Mouse (Mus musculus): ENCODE results near the gene Fgf23.

Gene Fgf23

DNA sequence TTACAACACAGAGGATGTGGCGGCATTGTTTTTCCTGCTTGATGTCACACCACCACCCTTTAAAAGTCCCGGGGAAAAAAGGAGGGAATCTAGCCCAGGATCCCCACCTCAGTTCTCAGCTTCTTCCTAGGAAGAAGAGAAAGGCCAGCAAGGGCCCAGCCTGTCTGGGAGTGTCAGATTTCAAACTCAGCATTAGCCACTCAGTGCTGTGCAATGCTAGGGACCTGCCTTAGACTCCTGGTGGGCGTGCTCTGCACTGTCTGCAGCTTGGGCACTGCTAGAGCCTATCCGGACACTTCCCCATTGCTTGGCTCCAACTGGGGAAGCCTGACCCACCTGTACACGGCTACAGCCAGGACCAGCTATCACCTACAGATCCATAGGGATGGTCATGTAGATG is at the start of gene Fgf23:
TSS of gene Fgf23 (plus strand) at position 86 of the 400 bp plus-strand sequence.
- DNase-seq (ENCODE audit: low spot score in 2 of 2), result no peak

DNA sequence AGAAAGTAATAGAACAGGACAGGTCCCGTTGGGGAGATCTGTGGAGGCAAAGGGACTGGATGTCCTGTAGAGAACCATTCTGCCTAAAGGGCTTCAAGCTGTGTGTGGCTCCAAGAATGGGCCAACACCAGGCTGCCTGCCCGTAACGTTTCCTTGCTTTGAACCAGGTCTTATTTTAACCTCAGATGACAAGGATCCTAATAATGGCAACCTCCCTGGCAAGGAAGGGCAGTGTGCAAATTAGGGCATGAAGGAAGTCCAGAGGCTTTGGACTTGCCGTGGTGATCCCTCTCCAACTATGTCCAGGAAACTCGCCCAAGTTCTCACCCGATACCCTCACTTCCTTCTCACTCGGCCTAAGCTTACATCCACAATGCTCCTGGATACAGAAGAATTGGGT is 47.9 kb upstream of the Fgf23 start:
- DNase-seq (ENCODE audit: low spot score in 2 of 2), result no peak

DNA sequence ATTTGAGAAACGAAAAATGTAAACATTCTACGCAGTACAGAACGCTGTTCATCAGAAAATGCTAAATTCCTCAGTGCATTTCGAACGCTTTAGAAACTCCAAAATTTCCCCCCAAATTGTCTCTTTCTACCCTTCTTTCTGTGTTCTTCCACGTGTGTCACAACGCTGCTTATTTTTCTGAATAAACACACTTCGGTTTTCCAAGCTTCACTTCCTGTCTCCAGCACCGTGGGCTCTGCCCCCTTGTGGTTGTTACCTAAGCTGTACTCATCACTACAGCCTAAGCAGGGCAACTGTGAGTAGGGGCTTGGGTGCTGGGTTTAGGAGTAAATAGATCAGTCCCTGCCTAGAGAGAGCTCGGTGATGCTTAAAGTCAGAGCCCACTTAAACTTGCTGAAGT is 37.9 kb upstream of the Fgf23 start:
- DNase-seq (ENCODE audit: low spot score in 2 of 2), result no peak

DNA sequence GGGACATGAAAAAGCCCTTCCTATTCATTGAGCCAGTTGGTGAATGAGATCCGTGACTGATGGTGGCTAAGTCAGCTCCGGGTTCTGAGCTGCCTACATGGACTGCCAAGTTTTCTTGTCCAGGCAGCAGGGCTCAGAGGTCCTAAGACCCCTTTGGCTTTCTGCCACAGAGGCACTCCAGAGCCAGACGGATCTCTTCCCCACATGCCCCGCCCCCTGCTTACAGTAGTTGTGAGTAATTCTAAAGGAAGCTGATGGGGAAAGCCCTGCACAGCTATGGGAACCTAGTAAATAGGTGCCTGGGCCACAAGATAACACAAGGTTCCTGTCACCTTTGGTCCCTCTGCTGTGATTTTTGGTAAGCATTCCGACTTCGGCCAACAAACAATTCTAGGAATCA is 27.8 kb upstream of the Fgf23 start:
- DNase-seq (ENCODE audit: low spot score in 2 of 2), result no peak

DNA sequence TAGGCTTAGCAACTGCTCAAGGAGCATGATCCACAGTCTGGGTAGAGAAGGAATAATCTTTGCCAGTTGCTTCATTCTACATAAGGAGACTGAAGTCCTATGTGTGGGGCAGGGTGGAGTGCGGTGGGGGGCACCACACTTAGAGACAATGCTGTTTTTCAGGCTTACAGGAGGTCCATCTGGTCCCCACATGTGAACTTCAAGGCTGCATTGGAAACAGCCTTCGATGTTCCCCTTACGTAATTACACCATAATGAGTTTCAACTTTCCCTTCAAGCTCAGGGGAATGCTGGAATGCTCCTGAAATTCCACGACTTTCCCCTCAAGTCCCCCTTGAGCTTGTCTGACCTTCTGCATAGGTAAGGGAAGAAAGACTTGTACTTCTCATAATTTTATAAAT is 21.9 kb upstream of the Fgf23 start:
- no peak for DNase-seq (ENCODE audit: low spot score in 2 of 2)

DNA sequence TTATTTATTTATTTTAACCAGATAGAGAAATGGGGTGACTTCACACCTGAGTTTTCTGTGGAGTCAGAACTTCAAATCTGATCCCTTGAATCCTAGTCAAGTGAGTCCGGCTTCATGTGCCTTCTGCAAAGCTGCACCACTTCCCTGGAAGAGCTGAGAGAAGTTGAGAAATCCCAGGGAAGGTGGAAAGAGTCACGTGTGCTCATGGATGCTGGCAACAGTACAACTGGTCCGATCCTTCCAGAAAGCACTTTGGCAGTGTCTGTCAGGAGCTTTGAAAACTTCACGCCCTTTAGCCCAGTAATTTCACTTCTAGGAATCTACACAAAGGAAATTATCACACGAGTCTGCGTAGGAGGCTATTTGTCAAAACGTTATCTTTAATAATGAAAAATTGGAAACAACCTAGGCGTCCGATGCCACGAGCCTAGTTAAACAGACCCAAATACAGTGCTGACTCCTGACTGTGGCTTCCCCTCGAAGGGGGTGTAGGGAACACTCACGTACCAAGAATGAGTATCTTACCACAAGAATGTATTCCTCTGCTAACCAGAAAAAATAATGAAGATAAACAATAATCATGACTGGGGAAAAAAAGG is 15.6 kb upstream of the Fgf23 start:
- no peak for DNase-seq (ENCODE audit: low spot score in 2 of 2)

DNA sequence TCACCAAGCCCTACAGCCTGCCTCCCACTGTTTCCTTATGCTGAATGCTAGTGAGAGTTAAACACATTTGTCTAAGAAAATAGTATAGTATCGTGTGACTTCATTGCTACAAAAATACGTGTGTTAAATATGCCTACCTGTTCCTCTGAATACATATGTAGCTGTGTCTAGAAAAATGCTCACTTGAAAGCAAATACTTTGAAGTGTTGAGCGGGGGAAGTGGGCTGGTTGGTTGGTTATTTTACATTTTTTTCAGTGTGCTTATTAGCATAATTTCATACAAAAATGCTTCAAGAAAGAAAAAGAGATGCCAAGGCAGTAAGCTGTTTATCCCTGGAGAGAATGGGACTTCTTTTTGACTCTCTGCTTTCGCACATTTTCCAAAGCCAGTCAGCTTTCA is 12.7 kb upstream of the Fgf23 start:
- no peak for DNase-seq (ENCODE audit: low spot score in 2 of 2)

DNA sequence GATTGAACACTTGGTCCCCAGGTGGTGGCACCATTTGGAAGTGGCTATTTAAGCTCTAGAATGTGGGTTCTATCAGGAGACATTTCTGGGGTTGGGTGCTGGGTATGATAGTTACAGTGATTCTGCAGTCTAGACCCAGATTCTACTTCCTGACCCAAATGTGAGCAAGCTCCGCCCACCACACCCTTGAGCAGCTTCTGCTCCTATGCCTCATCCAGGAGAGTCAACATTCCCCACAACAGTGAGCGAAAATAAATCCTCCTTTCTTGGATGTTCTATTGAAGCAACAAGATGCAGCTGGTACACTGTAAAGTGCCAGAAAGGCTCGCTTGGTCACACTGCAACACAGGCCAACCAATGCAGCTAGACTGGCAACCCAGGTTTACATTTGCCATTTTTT is 8.8 kb upstream of the Fgf23 start:
- DNase-seq (ENCODE audit: low spot score in 2 of 2), result no peak

DNA sequence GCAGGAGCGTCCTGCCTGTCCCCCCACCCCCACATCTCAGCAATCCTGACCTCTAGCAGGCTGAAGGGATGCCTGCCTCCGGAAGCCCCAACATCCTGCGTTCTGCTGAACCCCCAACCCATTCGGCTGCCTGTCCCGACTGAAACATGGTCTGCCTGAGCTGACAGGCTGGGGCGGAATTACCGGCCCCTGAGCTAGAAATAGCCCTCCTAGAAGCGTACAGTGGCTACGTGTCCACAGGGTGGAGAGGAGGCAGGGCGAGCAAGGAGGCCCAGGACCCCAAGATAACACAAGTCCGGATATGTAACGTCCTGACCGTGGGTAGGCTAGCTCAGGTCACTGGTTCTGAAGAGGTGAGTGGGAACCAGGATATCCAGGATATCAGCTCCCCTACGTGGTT is 7.9 kb upstream of the Fgf23 start:
- DNase-seq (ENCODE audit: low spot score in 2 of 2), result no peak

DNA sequence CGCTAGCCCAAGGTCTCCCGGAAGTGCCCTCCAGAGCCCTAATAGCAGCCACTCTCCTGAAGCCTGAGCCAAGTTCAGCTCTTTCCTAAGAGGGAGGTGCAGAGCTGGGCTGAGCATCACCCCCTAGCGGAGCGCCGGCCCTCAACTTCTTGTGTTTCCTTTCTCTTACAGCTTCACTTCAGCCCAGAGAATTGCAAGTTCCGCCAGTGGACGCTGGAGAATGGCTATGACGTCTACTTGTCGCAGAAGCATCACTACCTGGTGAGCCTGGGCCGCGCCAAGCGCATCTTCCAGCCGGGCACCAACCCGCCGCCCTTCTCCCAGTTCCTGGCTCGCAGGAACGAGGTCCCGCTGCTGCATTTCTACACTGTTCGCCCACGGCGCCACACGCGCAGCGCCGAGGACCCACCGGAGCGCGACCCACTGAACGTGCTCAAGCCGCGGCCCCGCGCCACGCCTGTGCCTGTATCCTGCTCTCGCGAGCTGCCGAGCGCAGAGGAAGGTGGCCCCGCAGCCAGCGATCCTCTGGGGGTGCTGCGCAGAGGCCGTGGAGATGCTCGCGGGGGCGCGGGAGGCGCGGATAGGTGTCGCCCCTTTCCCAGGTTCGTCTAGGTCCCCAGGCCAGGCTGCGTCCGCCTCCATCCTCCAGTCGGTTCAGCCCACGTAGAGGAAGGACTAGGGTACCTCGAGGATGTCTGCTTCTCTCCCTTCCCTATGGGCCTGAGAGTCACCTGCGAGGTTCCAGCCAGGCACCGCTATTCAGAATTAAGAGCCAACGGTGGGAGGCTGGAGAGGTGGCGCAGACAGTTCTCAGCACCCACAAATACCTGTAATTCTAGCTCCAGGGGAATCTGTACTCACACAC is 7.4 kb downstream of the Fgf23 start:
- no peak for DNase-seq (ENCODE audit: low spot score in 2 of 2)

DNA sequence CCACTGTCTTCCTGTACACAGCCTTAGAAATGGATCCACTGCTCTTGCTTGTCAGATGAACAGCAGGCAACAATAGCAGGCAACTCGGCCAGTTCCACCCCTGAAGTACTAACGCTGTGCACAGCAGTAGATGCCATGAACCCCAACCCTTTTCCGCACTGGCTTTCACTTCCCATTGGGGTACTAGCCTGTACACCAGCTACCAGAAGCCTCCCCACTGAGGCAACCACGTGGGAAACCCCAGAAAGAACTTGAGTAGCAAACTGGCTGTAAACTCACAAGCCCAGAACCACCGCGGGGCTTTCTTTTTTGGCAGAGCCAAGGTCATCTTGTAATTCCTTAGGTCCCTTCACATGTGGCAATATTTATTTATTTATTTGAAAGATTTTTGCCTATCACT is 9.1 kb downstream of the Fgf23 start:
- no peak for DNase-seq (ENCODE audit: low spot score in 2 of 2)

DNA sequence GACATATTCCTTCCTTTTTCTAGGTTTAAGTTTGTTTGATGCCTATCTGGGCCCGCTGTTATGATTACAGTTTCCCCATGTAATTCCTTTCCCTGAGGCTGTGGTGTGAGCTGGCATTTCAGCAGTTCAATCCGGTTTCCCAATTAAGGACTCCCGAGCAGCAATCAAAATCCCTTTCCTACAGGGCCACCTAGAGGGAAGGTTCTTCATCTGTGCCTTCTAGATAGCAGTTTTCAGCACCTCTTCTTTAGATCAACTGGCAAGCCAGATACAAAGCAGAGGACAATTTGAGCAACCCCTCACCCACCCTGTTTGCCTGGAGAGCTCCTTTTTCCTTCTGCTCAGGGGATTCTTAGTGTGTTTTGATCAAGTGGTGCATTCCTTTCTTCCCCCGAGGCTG is 14.0 kb downstream of the Fgf23 start:
- no peak for DNase-seq (ENCODE audit: low spot score in 2 of 2)

DNA sequence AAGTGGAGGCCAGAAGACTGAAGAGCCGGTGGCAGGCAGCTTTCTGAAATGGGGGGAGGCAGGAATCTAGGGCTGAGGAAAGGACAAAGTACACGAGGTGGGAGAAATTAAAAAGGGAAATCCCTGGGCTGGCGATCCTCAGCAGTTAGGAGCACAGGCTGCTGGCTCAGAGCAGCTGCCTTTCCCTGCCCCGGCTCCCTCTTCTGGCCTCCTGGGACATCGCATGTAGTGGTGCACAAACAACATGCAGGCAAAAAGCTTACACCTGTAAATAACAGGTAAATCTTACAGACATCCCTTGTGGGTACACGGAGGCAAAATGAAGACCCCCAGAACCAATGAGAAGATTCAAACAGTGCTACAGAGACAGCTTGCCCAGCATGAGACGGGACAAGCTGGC is 21.9 kb downstream of the Fgf23 start:
- DNase-seq (ENCODE audit: low spot score in 2 of 2), result no peak

DNA sequence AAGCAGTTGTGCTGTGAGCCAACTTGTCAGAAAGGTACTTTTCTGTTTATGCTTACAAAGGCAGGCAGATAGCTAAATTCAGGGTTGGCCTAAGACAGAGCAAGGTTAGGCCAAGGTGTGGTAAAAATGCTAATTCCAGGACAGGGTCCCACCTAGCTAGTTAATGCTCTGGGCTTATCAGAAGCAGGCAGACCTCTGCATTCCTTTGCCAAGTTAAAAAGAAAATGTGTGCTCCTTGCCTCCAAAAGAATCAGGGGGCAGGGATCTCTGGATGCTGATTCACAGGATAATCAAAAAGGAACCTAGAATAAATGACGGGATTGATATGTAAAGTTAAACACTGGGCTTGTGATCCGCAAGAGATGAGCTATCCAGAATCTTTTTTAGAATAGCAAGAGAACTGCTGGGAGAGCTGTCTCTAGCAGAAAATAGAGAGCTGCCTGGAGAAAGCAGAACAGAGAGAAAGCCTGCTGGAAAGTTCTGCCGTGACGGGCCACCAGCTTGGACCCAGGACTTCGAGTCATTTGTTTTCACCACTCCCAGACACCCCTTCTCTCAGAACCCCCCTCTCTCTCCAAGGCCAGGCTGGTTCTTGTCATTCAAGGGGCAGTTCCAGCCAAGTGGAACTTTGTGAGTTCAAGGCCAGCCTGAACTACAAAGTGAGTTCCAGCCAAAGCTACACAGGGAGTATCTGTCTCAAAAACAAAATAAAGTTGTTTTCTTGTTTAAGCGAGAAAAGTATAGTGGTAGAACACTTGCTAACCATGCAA is 31.0 kb downstream of the Fgf23 start:
- no peak for DNase-seq (ENCODE audit: low spot score in 2 of 2)

DNA sequence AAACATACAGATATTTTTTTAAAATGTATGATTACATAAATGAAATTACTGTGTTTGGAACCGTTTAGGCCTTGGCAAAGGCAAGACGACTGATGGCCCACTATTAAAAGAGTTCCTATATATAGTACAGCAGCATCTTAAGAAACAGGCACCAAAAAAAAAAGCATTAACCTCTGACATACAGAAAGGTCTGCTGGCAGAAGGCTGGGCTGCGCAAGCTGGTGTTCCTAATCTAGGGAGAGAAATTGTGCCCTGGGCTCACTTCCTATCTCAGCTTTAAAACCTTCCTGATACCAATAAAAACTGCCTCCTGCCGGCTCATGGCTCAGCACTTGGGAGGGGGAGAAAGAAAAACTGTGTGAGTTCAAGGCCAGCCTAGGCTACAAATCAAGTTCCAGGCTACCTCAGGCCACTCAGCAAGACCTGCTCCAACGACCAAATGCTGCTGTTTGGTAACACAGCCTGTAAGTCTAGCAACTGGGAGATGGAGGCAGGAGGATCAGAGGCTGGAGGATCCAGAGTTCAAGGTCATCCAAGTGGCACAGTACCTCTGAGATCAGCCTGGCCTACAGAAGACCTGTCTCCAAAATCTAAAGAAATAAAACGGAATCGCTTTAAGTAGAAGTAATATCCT is 31.8 kb downstream of the Fgf23 start:
- no peak for DNase-seq (ENCODE audit: low spot score in 2 of 2)

DNA sequence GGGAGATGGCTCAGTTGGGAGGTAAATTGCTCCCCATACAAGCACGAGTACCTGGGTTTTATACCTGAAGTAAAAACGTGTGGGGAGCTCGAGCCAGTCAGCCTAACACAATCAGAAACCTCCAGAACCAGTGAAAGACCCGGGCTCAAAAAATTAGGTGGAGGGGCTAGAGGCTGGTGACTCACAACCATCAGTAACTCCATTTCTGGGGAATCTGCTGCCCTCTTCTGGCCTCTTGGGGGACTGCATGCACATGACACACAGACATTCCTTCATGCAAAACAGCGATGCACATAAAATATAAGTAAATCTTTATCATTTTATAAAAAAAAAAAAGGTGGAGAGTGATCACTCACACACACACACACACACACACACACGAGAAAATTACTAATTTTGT is 32.4 kb downstream of the Fgf23 start:
- DNase-seq (ENCODE audit: low spot score in 2 of 2), result peak in 1 of 2 experiments; percentile 12

DNA sequence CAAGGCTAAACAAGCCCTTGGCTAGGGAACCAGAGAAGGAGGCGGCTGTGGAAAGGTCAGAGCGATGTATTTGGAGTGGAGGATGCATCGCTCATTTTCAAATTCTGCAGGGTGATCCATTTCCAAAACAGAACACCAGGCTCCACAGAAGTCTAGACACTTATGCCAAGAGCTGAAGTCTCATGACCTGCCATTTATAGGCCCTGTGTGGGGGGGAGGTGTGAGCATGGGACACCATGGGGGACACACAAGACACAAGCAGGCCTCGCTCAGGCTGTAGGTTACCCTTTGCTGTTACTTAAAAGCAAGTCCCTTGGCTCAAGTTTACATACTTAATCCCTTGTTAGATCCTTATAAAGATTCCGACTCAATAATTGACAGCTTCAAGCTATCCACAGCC is 33.5 kb downstream of the Fgf23 start:
- DNase-seq (ENCODE audit: low spot score in 2 of 2), result no peak

DNA sequence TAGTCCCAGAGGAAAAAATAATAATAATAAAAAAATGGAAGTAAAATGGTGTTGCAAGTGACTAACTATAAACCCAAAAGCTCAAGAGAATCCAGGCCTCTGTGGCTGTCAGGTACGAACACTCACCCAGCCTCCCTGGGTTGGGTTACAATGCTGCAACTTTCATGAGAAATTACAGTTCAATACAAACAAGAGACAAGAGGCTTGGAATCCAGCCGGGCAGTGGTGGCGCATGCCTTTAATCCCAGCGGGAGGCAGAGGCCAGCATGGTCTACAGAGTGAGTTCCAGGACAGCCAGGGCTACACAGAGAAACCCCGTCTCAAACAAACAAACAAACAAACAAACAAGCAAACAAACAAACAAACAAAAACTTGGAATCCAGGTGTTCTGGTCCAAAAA is 34.0 kb downstream of the Fgf23 start:
- no peak for DNase-seq (ENCODE audit: low spot score in 2 of 2)

DNA sequence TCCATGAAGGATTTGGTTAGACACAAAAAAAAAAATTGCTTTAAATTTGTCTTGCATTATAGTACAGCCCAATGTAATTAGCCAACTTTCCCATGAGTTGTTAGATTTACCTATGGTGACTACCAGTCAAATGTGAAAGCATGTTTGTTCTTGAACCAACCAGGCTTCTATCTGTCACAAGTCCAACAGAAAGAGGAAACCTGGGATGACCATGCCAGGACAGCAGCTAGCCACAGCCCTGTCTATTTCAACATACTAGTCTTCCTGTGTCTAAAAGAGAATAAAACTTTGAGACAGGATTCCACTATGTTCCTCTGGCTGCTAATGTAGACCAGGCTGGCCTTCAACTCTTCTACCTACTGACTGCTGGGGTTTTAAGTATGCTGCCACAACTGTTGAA is 34.7 kb downstream of the Fgf23 start:
- no peak for DNase-seq (ENCODE audit: low spot score in 2 of 2)

DNA sequence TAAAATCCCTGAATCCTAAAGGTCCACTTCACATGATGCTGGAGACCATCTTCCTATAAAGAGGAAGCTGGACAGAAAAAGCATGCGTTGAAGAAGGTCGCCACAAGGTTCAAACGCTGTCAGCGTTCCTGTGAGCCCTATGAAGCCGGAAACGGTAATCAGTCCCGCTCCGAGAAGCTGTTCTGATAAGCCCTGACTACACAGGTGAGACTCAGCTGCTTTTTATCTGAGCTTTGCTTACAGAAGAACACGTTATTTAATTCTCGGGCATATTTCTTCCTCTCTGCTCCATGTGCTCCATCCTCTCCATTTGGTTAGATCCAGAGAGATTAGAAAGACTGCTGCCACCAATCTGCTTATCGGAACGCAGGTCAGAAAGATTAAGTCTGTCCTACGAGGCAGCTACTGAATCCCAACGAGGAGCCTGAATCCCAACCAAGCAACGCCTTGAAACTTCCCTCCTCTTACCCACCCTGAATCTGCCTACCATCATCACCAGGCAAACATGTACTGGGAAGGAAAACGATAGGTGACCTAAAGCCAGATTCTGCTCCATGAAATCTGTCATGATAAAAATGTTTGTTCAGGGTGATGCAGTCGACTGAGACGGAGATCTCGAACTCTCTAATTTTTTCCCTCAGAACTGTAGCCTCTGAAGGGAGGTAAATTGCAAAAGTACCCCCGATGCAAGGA is 35.8 kb downstream of the Fgf23 start:
- DNase-seq (ENCODE audit: low spot score in 2 of 2), result no peak

DNA sequence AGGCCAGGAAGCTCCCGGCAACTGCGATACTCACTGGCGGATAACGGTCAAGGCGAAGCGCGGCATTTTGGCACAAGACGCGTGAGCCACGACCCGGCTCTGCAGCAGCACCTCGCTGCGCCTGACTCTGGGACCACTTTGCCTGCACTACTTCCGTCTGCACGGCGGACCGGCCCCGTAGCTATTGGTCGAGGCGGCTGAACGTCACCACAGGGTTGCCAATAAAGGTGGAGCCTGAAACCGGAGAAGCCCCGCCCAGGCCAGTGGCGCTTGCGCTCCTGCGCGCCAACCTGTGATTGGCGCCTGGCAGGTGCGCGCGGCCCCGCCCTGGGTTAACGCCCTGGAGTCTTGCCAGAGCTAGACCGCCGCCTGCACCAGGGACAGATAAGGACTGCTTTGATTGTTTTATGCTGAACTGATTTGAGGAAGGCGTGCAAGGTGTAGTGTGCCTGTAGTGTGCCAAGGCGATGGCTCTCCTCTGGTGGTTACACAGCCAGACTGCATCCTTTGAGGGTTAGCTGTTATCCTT is 36.8 kb downstream of the Fgf23 start, which contains the start of gene Tigar:
TSS of gene Tigar (minus strand) at position 156 of the 529 bp plus-strand sequence.
- DNase-seq (ENCODE audit: low spot score in 2 of 2), result peak; percentile 78 to 82
